Mouse (Mus musculus): ENCODE data around the gene Mettl21c. TPM values are rescaled to one million over a fixed set of nuclear protein-coding genes. Genes with fewer than 3 reads are reported as not detected.
A peak's percentile ranks its signal among the peaks of the same experiment; 100 is the strongest.
"Not testable (repeated sequence)": the region's sequence is repeated elsewhere in the genome, so short reads cannot be mapped to it uniquely, and the experiment has no call there.

The Mettl21c gene
- not detected in 2 replicates for total RNA-seq (2014; fragmentation: Nextera tagmentation)
- 0.44 TPM in 1 of 2 replicates, not detected in the other for total RNA-seq (2017)
- not detected in 2 replicates for polyA plus RNA-seq (2012)

GRCm38 (mm10) chr1:44019934-44020333 is at the start of gene Mettl21c:
Gene Mettl21c, minus strand, starts transcription at chr1:44020034.
- Histone ChIP-seq H3K27me3 (ENCODE audit: insufficient read depth, low read length) (peaks cover 31% of the 10 kb centered on the region), H3K36me3 (replicated peaks) (no peaks in the 10 kb centered on the region), H3K4me3 (ENCODE audit: low read depth, low read length) (no peak within 1 kb of the TSS), H3K4me1 (ENCODE audit: insufficient read depth, low read depth, low read length) (no peaks in the 10 kb centered on the region), H3K9me3 (replicated peaks) (no peaks in the 10 kb centered on the region)
- no peak for ATAC-seq (ENCODE audit: extremely low read depth, insufficient number of reproducible peaks, low FRiP score, poor library complexity, severe bottlenecking)
- TF ChIP-seq TAL1 (conservative IDR thresholded peaks at IDR 0.05; ENCODE audit: low read depth, low read length): no peak
- no peak for TF ChIP-seq CTCF (IDR thresholded peaks at IDR 0.05; ENCODE audit: low read depth, low read length)
- TF ChIP-seq GATA1 (IDR thresholded peaks at IDR 0.05; ENCODE audit: borderline replicate concordance, low read length): no peak
- TF ChIP-seq GATA2 (IDR thresholded peaks at IDR 0.05; ENCODE audit: borderline replicate concordance, low read depth, low read length): no peak
- TF ChIP-seq POLR2AphosphoS5 (IDR thresholded peaks at IDR 0.05; ENCODE audit: insufficient replicate concordance, low read depth, low read length): no peak
- no peak for DNase-seq (ENCODE audit: low spot score)

GRCm38 (mm10) chr1:44064625-44065024 is 44.8 kb upstream of the Mettl21c start:
- TF ChIP-seq CTCF (IDR thresholded peaks at IDR 0.05; ENCODE audit: low read depth, low read length): peak; percentile 51; the same call in 1 of the 2 replicates
- TF ChIP-seq TAL1 (conservative IDR thresholded peaks at IDR 0.05; ENCODE audit: low read depth, low read length): no peak
- TF ChIP-seq GATA2 (IDR thresholded peaks at IDR 0.05; ENCODE audit: borderline replicate concordance, low read depth, low read length): no peak
- no peak for TF ChIP-seq POLR2AphosphoS5 (IDR thresholded peaks at IDR 0.05; ENCODE audit: insufficient replicate concordance, low read depth, low read length)
- no peak for TF ChIP-seq GATA1 (IDR thresholded peaks at IDR 0.05; ENCODE audit: borderline replicate concordance, low read length)
- Histone ChIP-seq H3K36me3 (replicated peaks) (no peaks in the 10 kb centered on the region), H3K4me3 (ENCODE audit: low read depth, low read length) (no peak overlapping the region), H3K9me3 (replicated peaks) (no peaks in the 10 kb centered on the region), H3K27me3 (ENCODE audit: insufficient read depth, low read length) (peaks cover 14% of the 10 kb centered on the region; the same call in 1 of the 2 replicates), H3K4me1 (ENCODE audit: insufficient read depth, low read depth, low read length) (no peaks in the 10 kb centered on the region)
- no peak for DNase-seq (ENCODE audit: low spot score)
- 0 out of 2 replicates have a peak, but pooled peaks have one; percentile 15 for ATAC-seq (ENCODE audit: extremely low read depth, insufficient number of reproducible peaks, low FRiP score, poor library complexity, severe bottlenecking)

GRCm38 (mm10) chr1:44063439-44063838 is 43.6 kb upstream of the Mettl21c start:
- no peak for ATAC-seq (ENCODE audit: extremely low read depth, insufficient number of reproducible peaks, low FRiP score, poor library complexity, severe bottlenecking)

GRCm38 (mm10) chr1:44061836-44062235 is 42.0 kb upstream of the Mettl21c start, which contains the start of gene Gm8251:
Gene Gm8251, minus strand, starts transcription at chr1:44061936.
- Histone ChIP-seq H3K4me3 (ENCODE audit: low read depth, low read length) (no peak within 1 kb of the TSS), H3K27me3 (ENCODE audit: insufficient read depth, low read length) (peaks cover 7% of the 10 kb centered on the region; the same call in 1 of the 2 replicates), H3K4me1 (ENCODE audit: insufficient read depth, low read depth, low read length) (no peaks in the 10 kb centered on the region), H3K36me3 (replicated peaks) (no peaks in the 10 kb centered on the region), H3K9me3 (replicated peaks) (no peaks in the 10 kb centered on the region)
- TF ChIP-seq POLR2AphosphoS5 (IDR thresholded peaks at IDR 0.05; ENCODE audit: insufficient replicate concordance, low read depth, low read length) (no peak), GATA1 (IDR thresholded peaks at IDR 0.05; ENCODE audit: borderline replicate concordance, low read length) (no peak), GATA2 (IDR thresholded peaks at IDR 0.05; ENCODE audit: borderline replicate concordance, low read depth, low read length) (no peak), CTCF (IDR thresholded peaks at IDR 0.05; ENCODE audit: low read depth, low read length) (no peak), TAL1 (conservative IDR thresholded peaks at IDR 0.05; ENCODE audit: low read depth, low read length) (no peak)
- ATAC-seq (ENCODE audit: extremely low read depth, insufficient number of reproducible peaks, low FRiP score, poor library complexity, severe bottlenecking) (no peak), DNase-seq (ENCODE audit: low spot score) (no peak)

More at GRCm38 (mm10) chr1:44063439-44063838, 43.6 kb upstream of the Mettl21c start:
- peaks cover 13% of the 10 kb centered on the region; the same call in 1 of the 2 replicates for H3K27me3 ChIP-seq (ENCODE audit: insufficient read depth, low read length)
- DNase-seq (ENCODE audit: low spot score): no peak
- H3K4me1 ChIP-seq (ENCODE audit: insufficient read depth, low read depth, low read length): no peaks in the 10 kb centered on the region
- TF ChIP-seq CTCF (IDR thresholded peaks at IDR 0.05; ENCODE audit: low read depth, low read length): no peak
- H3K36me3 ChIP-seq (replicated peaks): no peaks in the 10 kb centered on the region
- H3K4me3 ChIP-seq (ENCODE audit: low read depth, low read length): no peak overlapping the region
- no peaks in the 10 kb centered on the region for H3K9me3 ChIP-seq (replicated peaks)

- ATAC-seq (ENCODE audit: extremely low read depth, insufficient number of reproducible peaks, low FRiP score, poor library complexity, severe bottlenecking): no peak
These were observed 38.0 kb upstream of the Mettl21c start for GRCm38 (mm10) chr1:44057805-44058204.

GRCm38 (mm10) chr1:44046556-44046955 is 26.7 kb upstream of the Mettl21c start:
- H3K36me3 ChIP-seq (replicated peaks): no peaks in the 10 kb centered on the region
- peaks cover 2% of the 10 kb centered on the region for H3K4me1 ChIP-seq (ENCODE audit: insufficient read depth, low read depth, low read length)
- TF ChIP-seq TAL1 (conservative IDR thresholded peaks at IDR 0.05; ENCODE audit: low read depth, low read length) (no peak), CTCF (IDR thresholded peaks at IDR 0.05; ENCODE audit: low read depth, low read length) (no peak), GATA2 (IDR thresholded peaks at IDR 0.05; ENCODE audit: borderline replicate concordance, low read depth, low read length) (no peak), GATA1 (IDR thresholded peaks at IDR 0.05; ENCODE audit: borderline replicate concordance, low read length) (no peak), POLR2AphosphoS5 (IDR thresholded peaks at IDR 0.05; ENCODE audit: insufficient replicate concordance, low read depth, low read length) (no peak)
- H3K4me3 ChIP-seq (ENCODE audit: low read depth, low read length): no peak overlapping the region
- peaks cover 18% of the 10 kb centered on the region for H3K27me3 ChIP-seq (ENCODE audit: insufficient read depth, low read length)
- ATAC-seq (ENCODE audit: extremely low read depth, insufficient number of reproducible peaks, low FRiP score, poor library complexity, severe bottlenecking) (no peak), DNase-seq (ENCODE audit: low spot score) (no peak)
- no peaks in the 10 kb centered on the region for H3K9me3 ChIP-seq (replicated peaks)

More at GRCm38 (mm10) chr1:44057805-44058204, 38.0 kb upstream of the Mettl21c start:
- no peak for TF ChIP-seq TAL1 (conservative IDR thresholded peaks at IDR 0.05; ENCODE audit: low read depth, low read length)
- TF ChIP-seq GATA2 (IDR thresholded peaks at IDR 0.05; ENCODE audit: borderline replicate concordance, low read depth, low read length): no peak
- no peak for TF ChIP-seq POLR2AphosphoS5 (IDR thresholded peaks at IDR 0.05; ENCODE audit: insufficient replicate concordance, low read depth, low read length)
- TF ChIP-seq GATA1 (IDR thresholded peaks at IDR 0.05; ENCODE audit: borderline replicate concordance, low read length): no peak
- no peak for TF ChIP-seq CTCF (IDR thresholded peaks at IDR 0.05; ENCODE audit: low read depth, low read length)
- Histone ChIP-seq H3K9me3 (replicated peaks) (no peaks in the 10 kb centered on the region), H3K4me1 (ENCODE audit: insufficient read depth, low read depth, low read length) (no peaks in the 10 kb centered on the region), H3K27me3 (ENCODE audit: insufficient read depth, low read length) (no peaks in the 10 kb centered on the region; the same call in 1 of the 2 replicates), H3K4me3 (ENCODE audit: low read depth, low read length) (no peak overlapping the region), H3K36me3 (replicated peaks) (no peaks in the 10 kb centered on the region)
- no peak for DNase-seq (ENCODE audit: low spot score)

- H3K9me3 ChIP-seq (replicated peaks); H3K4me3 ChIP-seq (ENCODE audit: low read depth, low read length); H3K4me1 ChIP-seq (ENCODE audit: insufficient read depth, low read depth, low read length); H3K36me3 ChIP-seq (replicated peaks); DNase-seq (ENCODE audit: low spot score); ATAC-seq (ENCODE audit: extremely low read depth, insufficient number of reproducible peaks, low FRiP score, poor library complexity, severe bottlenecking): not testable (repeated sequence)
- H3K27me3 ChIP-seq (ENCODE audit: insufficient read depth, low read length): peaks cover 24% of the 10 kb centered on the region
These were observed 25.9 kb upstream of the Mettl21c start for GRCm38 (mm10) chr1:44045689-44046088.
